Comparison of ENCODE assay signal across 29 mouse cellular contexts in the genomic region with DNA sequence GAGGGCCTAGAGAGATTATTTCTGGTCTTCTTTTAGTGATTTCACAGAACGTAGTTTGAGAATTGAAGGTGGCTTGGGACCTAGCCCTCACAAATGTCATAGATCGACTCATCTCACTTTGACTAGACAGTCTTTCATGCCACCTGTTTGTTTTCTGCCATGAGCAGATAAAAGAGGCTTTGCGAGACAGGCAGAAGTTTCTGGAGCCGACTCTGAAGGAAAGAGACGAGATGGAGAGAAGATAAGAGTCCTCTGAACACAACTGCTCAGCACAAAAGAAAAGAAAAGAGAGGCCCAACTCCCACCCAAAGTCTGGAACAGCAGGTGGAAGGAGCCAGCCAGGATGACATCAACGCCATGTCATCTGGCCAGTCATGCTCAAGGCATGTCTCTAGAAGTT. TPM values are rescaled to one million over a fixed set of nuclear protein-coding genes. Genes with fewer than 3 reads are reported as not detected.
A peak's percentile ranks its signal among the peaks of the same experiment; 100 is the strongest.
DNase-seq lines count a peak whose midpoint lies in the region; ATAC-seq lines count a peak whose summit lies in the region.
"Had no signal": no experiment of that assay in that cellular context is flagged by ENCODE, and none has a peak within 500 bp of the region (broad histone marks: within the 10 kb centered on the region; RNA-seq: fewer than 3 reads in every experiment).

No protein-coding gene starts in this region.

- H3K27ac ChIP-seq in midbrain, embryonic 10.5 days (replicated peaks): no peak overlapping the region
- H3K27ac ChIP-seq in forebrain, embryonic 11.5 days (ENCODE audit: low read depth, low read length): no peak overlapping the region
- H3K27ac ChIP-seq: embryonic facial prominence, embryonic 13.5 days; heart, adult 2 months; heart, embryonic 13.5 days; hindbrain, embryonic 14.5 days; intestine, embryonic 15.5 days; limb, embryonic 13.5 days; liver, embryonic 12.5 days; midbrain, embryonic 15.5 days; stomach, embryonic 15.5 days had no signal

- ATAC-seq in activated CD4-positive, CD25-positive, alpha-beta regulatory T cell, adult 4 months: peak; percentile 46
- ATAC-seq in forebrain, embryonic 11.5 days (replicated peaks; ENCODE audit: low FRiP score): no peak
- ATAC-seq: forebrain, embryonic 14.5 days; intestine, embryonic 15.5 days; liver, embryonic 12.5 days; midbrain, embryonic 15.5 days had no signal

- H3K4me1 ChIP-seq in midbrain, embryonic 10.5 days: peaks cover 7% of the 10 kb centered on the region
- no peaks in the 10 kb centered on the region for H3K4me1 ChIP-seq in forebrain, embryonic 11.5 days (replicated peaks; ENCODE audit: control insufficient read depth, insufficient read depth, low read length)
- H3K4me1 ChIP-seq: embryonic facial prominence, embryonic 13.5 days; intestine, embryonic 15.5 days; limb, embryonic 13.5 days; stomach, embryonic 15.5 days had no signal

- H3K36me3 ChIP-seq in midbrain, embryonic 10.5 days: peaks cover 31% of the 10 kb centered on the region
- no peaks in the 10 kb centered on the region; the same call in none of the 2 replicates for H3K36me3 ChIP-seq in forebrain, embryonic 11.5 days (ENCODE audit: control insufficient read depth, insufficient read depth, low read length)
- H3K36me3 ChIP-seq: G1E; intestine, embryonic 15.5 days; midbrain, embryonic 15.5 days had no signal

- 95% methylated on average over 6 of the region's 6 CpGs for WGBS in midbrain, embryonic 10.5 days
- WGBS in forebrain, embryonic 11.5 days: 91% methylated on average over 6 of the region's 6 CpGs

- H3K9ac ChIP-seq in forebrain, embryonic 11.5 days (ENCODE audit: low read length): no peak overlapping the region
- H3K9ac ChIP-seq: embryonic facial prominence, embryonic 13.5 days; heart, embryonic 13.5 days; hindbrain, embryonic 14.5 days; intestine, embryonic 15.5 days; limb, embryonic 13.5 days; liver, embryonic 12.5 days; midbrain, embryonic 15.5 days; stomach, embryonic 15.5 days had no signal

- H3K4me3 ChIP-seq in midbrain, embryonic 10.5 days: no peak overlapping the region
- H3K4me3 ChIP-seq in forebrain, embryonic 11.5 days (ENCODE audit: low read depth, low read length): no peak overlapping the region
- H3K4me3 ChIP-seq: embryonic facial prominence, embryonic 13.5 days; heart, adult 2 months; heart, embryonic 13.5 days; intestine, embryonic 15.5 days; limb, embryonic 13.5 days; liver, embryonic 12.5 days; midbrain, embryonic 15.5 days; stomach, embryonic 15.5 days had no signal

- H3K4me2 ChIP-seq in forebrain, embryonic 11.5 days (ENCODE audit: low read depth, low read length, severe bottlenecking): no peak overlapping the region
- H3K4me2 ChIP-seq: embryonic facial prominence, embryonic 13.5 days; heart, embryonic 13.5 days; hindbrain, embryonic 14.5 days; intestine, embryonic 15.5 days; limb, embryonic 13.5 days; liver, embryonic 12.5 days; midbrain, embryonic 15.5 days; stomach, embryonic 15.5 days had no signal

- H3K9me3 ChIP-seq in midbrain, embryonic 10.5 days (replicated peaks): no peaks in the 10 kb centered on the region; the same call in 1 of the 2 replicates
- H3K9me3 ChIP-seq in forebrain, embryonic 11.5 days (ENCODE audit: control insufficient read depth, low read length): no peaks in the 10 kb centered on the region
- H3K9me3 ChIP-seq: heart, embryonic 13.5 days; intestine, embryonic 15.5 days; liver, embryonic 12.5 days; midbrain, embryonic 15.5 days; stomach, embryonic 15.5 days had no signal

- no peaks in the 10 kb centered on the region for H3K27me3 ChIP-seq in midbrain, embryonic 10.5 days (ENCODE audit: low read depth, poor library complexity, severe bottlenecking)
- H3K27me3 ChIP-seq in forebrain, embryonic 11.5 days (ENCODE audit: control insufficient read depth, insufficient read depth, low read length): no peaks in the 10 kb centered on the region
- H3K27me3 ChIP-seq: CH12.LX; embryonic facial prominence, embryonic 13.5 days; heart, embryonic 13.5 days; intestine, embryonic 15.5 days; limb, embryonic 13.5 days; liver, embryonic 12.5 days; midbrain, embryonic 15.5 days; stomach, embryonic 15.5 days had no signal

- peak; percentile 28 for DNase-seq in heart, adult 11 months
- DNase-seq in heart, postnatal 4 days: no peak
- DNase-seq in thymus, adult 18-20 months: peak; percentile 28 to 63
- DNase-seq in thymus, postnatal 36 days: peak; percentile 43 to 52
- DNase-seq in midbrain, embryonic 10.5 days (ENCODE audit: low spot score): no peak
- DNase-seq in adrenal gland, postnatal 25 days: no peak
- no peak for DNase-seq in forebrain, embryonic 11.5 days (ENCODE audit: low spot score)
- DNase-seq: adrenal gland, adult 8-10 months; cerebellum, adult 18-20 months; cerebellum, postnatal 14 days; gastrocnemius, postnatal 25 days; heart, adult 2 months; heart, postnatal 36 days; kidney, adult 8-10 months; kidney, postnatal 36 days; lung, adult 18-20 months; lung, postnatal 14 days had no signal

RNA-seq across cellular contexts. Expression of gene L3mbtl3, which starts 17.0 kb away (rescaled TPM):
- total RNA-seq in heart, postnatal 4 days (2021): 10 to 100 TPM; 11.4 to 11.8 TPM
- polyA plus RNA-seq in activated CD4-positive, CD25-positive, alpha-beta regulatory T cell, adult 4 months (2017; shearing (Covaris generic)): 10 to 100 TPM; 11.6 to 17.2 TPM
- polyA plus RNA-seq in midbrain, embryonic 10.5 days (2016; fragmentation: Nextera tagmentation; extraction: Ambion mirVana): 17.8 and 19.3 TPM in 2 replicates
- total RNA-seq in adrenal gland, postnatal 25 days (2021): 20.4 and 24.4 TPM in 2 replicates
- 21.5 and 23.2 TPM in 2 replicates for polyA plus RNA-seq in forebrain, embryonic 11.5 days (2014; fragmentation: Nextera tagmentation; extraction: Ambion mirVana)
- polyA plus RNA-seq: G1E had no signal

Comparison
In these comparisons a context has a peak if more than half of its experiments do, and no peak if none do; other contexts are left out.
1. DNase-seq: peak in heart, adult 11 months (single experiment), thymus, adult 18-20 months (2 of 2) and thymus, postnatal 36 days (2 of 2); none in heart, postnatal 4 days (single experiment), midbrain, embryonic 10.5 days (single experiment), adrenal gland, postnatal 25 days (single experiment) and forebrain, embryonic 11.5 days (single experiment).